ENCODE assay signal across 7 mouse cellular contexts in genomic region chr9:110994716-110995172, GRCm38 (mm10). TPM values are rescaled to one million over a fixed set of nuclear protein-coding genes. Genes with fewer than 3 reads are reported as not detected.
A peak's percentile ranks its signal among the peaks of the same experiment; 100 is the strongest.
DNase-seq lines count a peak whose midpoint lies in the region; ATAC-seq lines count a peak whose summit lies in the region.

No protein-coding gene starts in this region.

- ATAC-seq in inflammation-experienced regulatory T-cells, adult 6 months, result peak; percentile 92

- H3K9me3 ChIP-seq in megakaryocyte, embryonic 14.5 days, result no peaks in the 10 kb centered on the region

- H3K27me3 ChIP-seq in megakaryocyte, embryonic 14.5 days (replicated peaks), result peaks cover 15% of the 10 kb centered on the region

- DNase-seq in adrenal gland, adult (ENCODE audit: inconsistent age in 2 of 2, low spot score in 1 of 2), result peak; percentile 84 to 90
- DNase-seq in embryo, embryonic 10 days (ENCODE audit: low spot score), result peak; percentile 88
- peak; percentile 50 for DNase-seq in gastrocnemius, postnatal 10 days
- DNase-seq in left cerebral cortex, adult 9 months (ENCODE audit: low spot score in 2 of 2), result peak; percentile 40 to 72
- peak; percentile 64 for DNase-seq in right cerebral cortex, postnatal 25 days

- H3K4me1 ChIP-seq in megakaryocyte, embryonic 14.5 days, result peaks cover 49% of the 10 kb centered on the region

- H3K36me3 ChIP-seq in megakaryocyte, embryonic 14.5 days (replicated peaks; ENCODE audit: low read length), result no peaks in the 10 kb centered on the region

- peak overlapping the region; percentile 89 for H3K4me3 ChIP-seq in megakaryocyte, embryonic 14.5 days (replicated peaks)

RNA-seq across cellular contexts. Expression of gene Rtp3, which starts 4.4 kb away (rescaled TPM):
- total RNA-seq in gastrocnemius, postnatal 10 days (2021), result under 1 TPM; 0.92 to 0.93 TPM
- not detected for polyA plus RNA-seq in inflammation-experienced regulatory T-cells, adult 6 months (2017; shearing (Covaris generic))
- polyA plus RNA-seq in megakaryocyte, embryonic 14.5 days (2012; ENCODE audit: insufficient read depth, low replicate concordance), result not detected in 2 replicates

RNA-seq across cellular contexts. Expression of gene Ltf, which starts 24.3 kb away (rescaled TPM):
- 10 to 100 TPM in 1 of 2 experiments, 1 to 10 TPM in 1; 1.1 to 10.1 TPM for total RNA-seq in gastrocnemius, postnatal 10 days (2021)
- polyA plus RNA-seq in inflammation-experienced regulatory T-cells, adult 6 months (2017; shearing (Covaris generic)), result 1 to 10 TPM in 1 of 3 experiments, not detected in 2; 2.5 TPM
- polyA plus RNA-seq in megakaryocyte, embryonic 14.5 days (2012; ENCODE audit: insufficient read depth, low replicate concordance), result 7.6 TPM in 1 of 2 replicates, not detected in the other

RNA-seq across cellular contexts. Expression of gene Lrrc2, which starts 43.4 kb away (rescaled TPM):
- 10 to 100 TPM; 10.6 to 13.7 TPM for total RNA-seq in gastrocnemius, postnatal 10 days (2021)
- under 1 TPM in 2 of 3 experiments, not detected in 1; 0.20 to 0.42 TPM for polyA plus RNA-seq in inflammation-experienced regulatory T-cells, adult 6 months (2017; shearing (Covaris generic))
- not detected in 2 replicates for polyA plus RNA-seq in megakaryocyte, embryonic 14.5 days (2012; ENCODE audit: insufficient read depth, low replicate concordance)

RNA-seq across cellular contexts. Expression of gene Tdgf1, which starts 48.8 kb away (rescaled TPM):
- total RNA-seq in gastrocnemius, postnatal 10 days (2021), result not detected
- polyA plus RNA-seq in inflammation-experienced regulatory T-cells, adult 6 months (2017; shearing (Covaris generic)), result 1 to 10 TPM in 2 of 3 experiments, under 1 TPM in 1; 0.73 to 2.6 (median 2.5) TPM
- polyA plus RNA-seq in megakaryocyte, embryonic 14.5 days (2012; ENCODE audit: insufficient read depth, low replicate concordance), result not detected in 2 replicates

Comparison
In these comparisons a context has a peak if more than half of its experiments do, and no peak if none do; other contexts are left out.
1. Peak in every context shown above with its lines: DNase-seq, ATAC-seq and H3K4me3 ChIP-seq.